Mouse (Mus musculus): ENCODE measurements around the gene Tppp2. TPM values are rescaled to one million over a fixed set of nuclear protein-coding genes. Genes with fewer than 3 reads are reported as not detected.

Gene Tppp2
- total and polyA plus RNA-seq, 3 experiments, result not detected

DNA sequence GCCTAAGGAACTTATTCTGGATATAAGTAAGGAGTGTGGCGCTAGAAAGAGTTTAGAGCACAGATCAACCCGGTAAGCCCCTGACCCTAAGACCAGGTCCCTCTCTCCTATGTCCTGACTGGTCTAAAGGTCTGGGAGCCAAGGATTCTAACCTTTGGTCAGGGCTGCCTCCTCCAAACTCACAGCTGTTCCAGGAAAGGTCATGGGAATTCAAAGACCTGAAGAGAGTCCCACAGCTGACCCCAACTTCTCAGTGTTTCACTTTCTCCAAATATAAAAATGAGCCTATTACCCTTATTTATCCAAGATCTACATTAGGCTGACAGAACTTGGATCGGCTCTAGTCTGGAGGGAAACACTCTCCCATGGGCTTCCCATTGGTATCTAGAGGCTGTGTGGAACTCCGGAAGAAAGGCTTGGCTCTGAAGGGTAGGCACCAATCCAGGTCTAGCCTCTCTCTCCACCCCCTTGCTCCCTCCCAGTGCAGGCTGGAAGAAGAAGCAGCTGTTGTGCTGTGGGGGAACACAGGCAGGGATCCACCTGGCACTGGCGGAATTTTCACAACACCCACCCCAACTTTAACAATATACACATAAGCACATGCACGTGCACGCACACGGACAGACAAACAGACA lies 11.2 kb downstream of the Tppp2 start:
- no peak for TF ChIP-seq MEF2A (IDR thresholded peaks at IDR 0.05; ENCODE audit: borderline replicate concordance, low read depth, low read length)
- TF ChIP-seq PAX5 (IDR thresholded peaks at IDR 0.05; ENCODE audit: low read length), result no peak
- TF ChIP-seq GABPA (IDR thresholded peaks at IDR 0.05; ENCODE audit: insufficient replicate concordance, low read depth, low read length), result no peak
- TF ChIP-seq ZMIZ1 (IDR thresholded peaks at IDR 0.05; ENCODE audit: low read depth, low read length), result no peak
- no peak for TF ChIP-seq HCFC1 (IDR thresholded peaks at IDR 0.05; ENCODE audit: low read depth, low read length)
- no peak for TF ChIP-seq USF1 (IDR thresholded peaks at IDR 0.05; ENCODE audit: low read depth, low read length)
- TF ChIP-seq NELFE (IDR thresholded peaks at IDR 0.05; ENCODE audit: low read depth, low read length), result no peak
- TF ChIP-seq ELF1 (IDR thresholded peaks at IDR 0.05; ENCODE audit: low read depth, low read length), result no peak
- Histone ChIP-seq H3K9ac (ENCODE audit: insufficient read depth, low read depth) (no peak overlapping the region), H3K79me2 (replicated peaks; ENCODE audit: control insufficient read depth, extremely low read depth, insufficient read depth, poor library complexity, severe bottlenecking) (no peaks in the 10 kb centered on the region), H3K4me2 (ENCODE audit: insufficient read depth, low read depth, poor library complexity, severe bottlenecking) (no peak overlapping the region), H3K36me3 (replicated peaks in 1 of 2; ENCODE audit: control insufficient read depth in 1 of 2, insufficient read depth in 1 of 2, low read length in 1 of 2) (no peaks in the 10 kb centered on the region), H3K27me3 (replicated peaks) (no peaks in the 10 kb centered on the region), H3K9me3 (replicated peaks; ENCODE audit: low read length) (peaks cover 3% of the 10 kb centered on the region), H3K27ac (ENCODE audit: insufficient read depth, low read depth) (no peak overlapping the region), H3K4me3 (replicated peaks in 1 of 3; ENCODE audit: low read depth in 2 of 3, low read length in 2 of 3, poor library complexity in 1 of 3) (no peak overlapping the region), H3K4me1 (ENCODE audit: control insufficient read depth in 1 of 2, insufficient read depth in 2 of 2) (peaks cover under 1 to 8% of the 10 kb centered on the region in 2 experiments; a peak in 2 of 4 replicates)
- dilution Hi-C loops (cut with MboI; ENCODE audit: extremely low pct_ligation_motif_present, extremely low pct_unique_long_range_greater_than_20kb, low sequenced_read_pairs), result no loop called here
- in situ Hi-C loops (cut with MboI; ENCODE audit: low pct_ligation_motif_present, low pct_unique_long_range_greater_than_20kb, low sequenced_read_pairs), result no loop called here
- no peak for DNase-seq (ENCODE audit: extremely low read depth)

DNA sequence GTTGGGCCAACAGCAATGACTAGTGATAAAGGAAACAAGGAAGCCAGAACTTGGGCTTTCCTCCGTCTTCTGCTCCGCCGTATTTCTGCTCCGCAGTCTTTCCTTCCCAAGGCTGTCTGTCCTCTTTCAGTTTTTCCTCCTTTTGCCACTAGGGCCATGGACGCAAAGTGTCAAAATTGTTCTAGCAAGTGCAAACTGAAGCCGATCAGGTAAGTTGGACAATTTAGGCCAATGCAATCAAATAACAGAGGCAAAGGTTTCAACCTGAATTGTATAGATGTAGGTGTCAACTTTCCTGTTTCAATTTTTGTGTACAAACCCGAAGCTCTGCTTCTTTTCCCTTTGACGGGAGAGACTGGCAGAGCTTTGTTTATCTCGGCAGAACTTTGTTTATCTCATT lies 11.7 kb downstream of the Tppp2 start:
- H3K27ac ChIP-seq (ENCODE audit: insufficient read depth, low read depth), result no peak overlapping the region
- TF ChIP-seq RCOR1 (conservative IDR thresholded peaks at IDR 0.05; ENCODE audit: low read depth, low read length), result no peak
- no peak for TF ChIP-seq CHD1 (IDR thresholded peaks at IDR 0.05; ENCODE audit: low read depth, low read length)
- TF ChIP-seq KAT2A (IDR thresholded peaks at IDR 0.05; ENCODE audit: insufficient replicate concordance, low read length), result no peak
- no peak for TF ChIP-seq ZC3H11A (IDR thresholded peaks at IDR 0.05; ENCODE audit: low read depth, low read length)
- TF ChIP-seq PAX5 (IDR thresholded peaks at IDR 0.05; ENCODE audit: low read length), result no peak
- no peak for TF ChIP-seq CHD2 (IDR thresholded peaks at IDR 0.05; ENCODE audit: low read length)
- TF ChIP-seq USF2 (conservative IDR thresholded peaks at IDR 0.05; ENCODE audit: low read depth, low read length), result no peak
- no peak for TF ChIP-seq TBP (conservative IDR thresholded peaks at IDR 0.05; ENCODE audit: low read depth, low read length)
- no peak for TF ChIP-seq SMC3 (IDR thresholded peaks at IDR 0.05; ENCODE audit: low read depth, low read length)
- TF ChIP-seq MAZ (IDR thresholded peaks at IDR 0.05; ENCODE audit: low read depth, low read length), result no peak
- TF ChIP-seq E2F4 (IDR thresholded peaks at IDR 0.05; ENCODE audit: insufficient replicate concordance, low read depth, low read length), result no peak
- no peak for TF ChIP-seq CTCF (conservative IDR thresholded peaks at IDR 0.05 in 1 of 2, IDR thresholded peaks at IDR 0.05 in 1 of 2; ENCODE audit: low read depth in 2 of 2, low read length in 2 of 2)
- no peaks in the 10 kb centered on the region for H3K36me3 ChIP-seq (replicated peaks in 1 of 2; ENCODE audit: control insufficient read depth in 1 of 2, insufficient read depth in 1 of 2, low read length in 1 of 2)
- H3K79me2 ChIP-seq (replicated peaks; ENCODE audit: control insufficient read depth, extremely low read depth, insufficient read depth, poor library complexity, severe bottlenecking), result no peaks in the 10 kb centered on the region
- H3K4me2 ChIP-seq (ENCODE audit: insufficient read depth, low read depth, poor library complexity, severe bottlenecking), result no peak overlapping the region
- no peak for DNase-seq (ENCODE audit: extremely low read depth)
- in situ Hi-C loops (cut with MboI; ENCODE audit: low pct_ligation_motif_present, low pct_unique_long_range_greater_than_20kb, low sequenced_read_pairs), result no loop called here
- no peak overlapping the region for H3K9ac ChIP-seq (ENCODE audit: insufficient read depth, low read depth)
- H3K9me3 ChIP-seq (replicated peaks; ENCODE audit: low read length), result peaks cover 4% of the 10 kb centered on the region
- dilution Hi-C loops (cut with MboI; ENCODE audit: extremely low pct_ligation_motif_present, extremely low pct_unique_long_range_greater_than_20kb, low sequenced_read_pairs), result no loop called here
- H3K4me3 ChIP-seq (replicated peaks in 1 of 3; ENCODE audit: low read depth in 2 of 3, low read length in 2 of 3, poor library complexity in 1 of 3), result no peak overlapping the region
- H3K27me3 ChIP-seq (replicated peaks), result no peaks in the 10 kb centered on the region
- H3K4me1 ChIP-seq (ENCODE audit: control insufficient read depth in 1 of 2, insufficient read depth in 2 of 2), result peaks cover 0 to 4% of the 10 kb centered on the region in 2 experiments; a peak in 1 of 4 replicates
